Mouse (Mus musculus) MN1 (cell line): ENCODE results near the gene Cap2.

Experiments used
- DNase-seq: peaks from one replicate; pipeline ENCODE4 v3.0.0-alpha.2; 2016; ENCODE audit warnings: low spot score

Gene Cap2

DNA sequence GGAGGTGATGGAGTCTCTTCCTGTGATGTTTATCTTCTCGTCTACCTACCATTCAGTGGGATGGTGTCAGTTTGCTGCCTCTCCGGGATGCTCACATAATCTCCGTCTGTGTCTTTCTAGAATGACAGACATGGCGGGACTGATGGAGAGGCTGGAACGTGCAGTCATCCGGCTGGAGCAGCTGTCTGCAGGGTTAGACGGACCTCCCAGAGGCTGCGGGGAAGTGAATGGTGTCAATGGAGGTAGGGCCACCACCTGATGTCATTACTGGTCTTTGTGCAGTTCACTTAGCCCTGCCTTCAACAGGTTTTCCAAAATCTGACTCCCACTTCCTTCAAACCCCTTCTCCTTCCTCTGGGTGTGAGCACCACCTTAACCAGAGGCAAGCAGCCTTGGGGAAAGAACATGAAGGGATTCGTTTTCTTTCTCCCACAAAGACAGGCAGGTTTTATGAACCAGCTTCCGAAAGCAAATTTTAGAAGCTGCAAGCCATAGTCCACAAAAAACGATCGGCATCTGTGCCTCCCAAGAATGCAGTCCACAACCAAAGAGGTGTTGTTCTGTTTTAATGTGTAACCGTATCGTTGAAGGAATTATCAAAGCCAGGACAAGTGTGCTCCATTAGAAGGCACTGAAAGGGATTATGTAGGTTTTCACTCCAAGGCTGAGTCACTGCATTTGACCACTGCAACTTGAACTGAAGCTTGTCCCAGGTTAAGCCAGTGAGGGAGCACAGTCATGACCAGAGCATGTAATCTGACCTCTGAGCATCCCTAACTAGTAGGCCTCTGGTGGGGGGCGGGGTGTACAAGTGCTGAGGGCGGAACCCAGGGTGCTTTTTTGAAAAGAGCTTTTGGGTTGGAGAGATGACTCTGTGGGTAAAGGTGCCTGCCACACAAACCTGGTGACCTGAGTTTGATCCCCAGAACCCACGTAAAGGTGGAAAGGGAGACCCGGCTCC lies 23.9 kb downstream of the Cap2 start:
- DNase-seq: no peak

GRCm38 (mm10) chr13:46526645-46527044 lies 25.0 kb downstream of the Cap2 start:
- no peak for DNase-seq

GRCm38 (mm10) chr13:46527340-46527739 lies 25.7 kb downstream of the Cap2 start:
- no peak for DNase-seq

DNA sequence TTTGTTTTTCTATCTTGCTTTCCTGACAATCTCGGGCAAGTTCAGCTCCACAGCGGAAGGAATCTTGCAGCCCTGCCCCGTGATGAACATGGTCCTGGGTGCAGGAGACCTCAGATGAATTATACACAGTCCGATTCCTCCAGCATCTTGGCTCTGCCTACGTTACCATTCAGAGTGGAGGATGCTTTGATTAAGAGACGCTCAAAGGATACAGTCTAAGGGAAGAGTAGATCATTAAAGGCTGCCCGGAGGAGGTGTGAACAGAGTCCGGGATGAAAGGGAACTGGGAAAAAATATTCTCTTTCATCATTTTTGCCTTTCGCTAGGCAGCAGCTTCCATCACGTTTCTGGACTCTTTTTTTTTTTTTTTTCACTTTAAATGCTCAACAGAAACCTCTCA lies 27.4 kb downstream of the Cap2 start:
- no peak for DNase-seq

DNA sequence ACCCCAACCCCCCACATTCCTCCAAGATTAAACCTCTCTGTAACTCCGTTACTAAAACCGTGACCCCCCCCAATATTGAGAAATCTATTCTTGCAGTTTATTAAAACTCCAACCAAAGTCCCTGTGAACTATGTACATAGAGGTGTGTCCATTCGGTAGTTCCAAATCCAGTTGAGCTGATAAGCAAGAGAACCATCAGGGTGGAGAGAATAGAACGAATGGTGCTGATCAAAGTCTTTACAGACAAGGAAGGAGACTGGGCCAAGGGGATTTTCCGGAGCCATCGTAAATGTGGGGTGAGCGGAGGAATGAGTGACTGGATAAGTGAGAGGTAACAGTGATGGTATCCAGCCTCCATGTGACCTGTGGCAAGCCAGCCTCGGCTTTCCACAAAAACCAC lies 28.9 kb downstream of the Cap2 start:
- DNase-seq: no peak

DNA sequence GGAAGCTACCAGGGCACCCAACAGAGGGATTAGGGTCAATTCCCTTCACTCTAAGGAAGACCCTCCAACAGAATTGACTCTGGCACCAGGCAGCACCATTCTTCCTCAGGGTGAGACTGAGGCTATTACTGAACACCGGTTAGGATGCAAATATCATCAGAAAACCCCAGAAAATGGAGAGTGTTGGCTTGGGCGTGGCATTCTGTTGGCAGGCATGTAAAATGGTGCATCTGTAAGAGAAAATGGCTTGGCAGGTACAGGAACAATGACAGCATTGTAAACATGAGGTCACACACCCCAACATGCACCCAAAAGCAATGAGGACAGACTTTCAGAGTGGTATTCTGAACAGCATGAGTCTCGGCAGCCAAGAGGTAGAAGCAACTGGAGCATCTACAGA lies 30.0 kb downstream of the Cap2 start:
- DNase-seq: no peak

DNA sequence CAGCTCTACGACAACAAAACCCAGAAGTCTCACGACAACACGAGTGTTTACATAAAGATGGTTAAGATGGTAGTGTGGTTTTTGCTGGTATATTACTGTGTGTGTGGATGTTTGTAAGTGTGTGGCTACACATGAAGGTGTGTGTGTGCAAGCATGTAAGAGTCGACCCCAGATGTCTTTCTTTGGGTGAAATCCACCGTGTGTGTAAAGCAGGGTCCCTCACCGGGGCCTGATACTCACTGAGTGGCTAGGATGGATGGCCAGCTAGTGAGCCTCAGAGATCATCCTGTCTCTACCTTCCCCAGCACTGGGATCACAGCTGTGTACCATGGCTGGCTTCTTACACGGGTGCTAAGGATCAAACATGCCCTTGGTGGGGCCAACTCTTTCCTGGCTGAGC lies 30.6 kb downstream of the Cap2 start:
- no peak for DNase-seq

GRCm38 (mm10) chr13:46533342-46534129 lies 31.9 kb downstream of the Cap2 start:
- no peak for DNase-seq

GRCm38 (mm10) chr13:46534171-46534968 lies 32.7 kb downstream of the Cap2 start:
- DNase-seq: no peak

- DNase-seq: no peak
Measured at GRCm38 (mm10) chr13:46534969-46535785, 33.5 kb downstream of the Cap2 start.

DNA sequence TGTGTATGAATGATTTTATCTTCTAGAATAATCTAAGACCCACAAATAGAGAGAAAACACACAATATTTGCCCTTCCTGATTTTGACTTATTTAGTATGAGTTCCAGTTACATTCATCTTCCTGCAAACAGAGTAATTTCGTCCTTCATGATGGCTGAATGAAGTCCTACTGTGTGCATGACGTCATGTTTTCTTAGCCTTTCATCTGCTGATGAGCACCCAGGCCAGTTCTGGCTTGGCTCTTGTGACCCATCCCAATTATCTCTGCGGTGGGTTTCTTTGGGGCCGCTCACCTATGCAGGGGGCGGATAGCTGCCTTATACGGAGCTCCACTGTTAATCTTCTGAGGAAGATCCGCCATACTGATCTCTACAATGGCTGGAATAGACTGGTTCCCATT lies 37.6 kb downstream of the Cap2 start:
- no peak for DNase-seq

GRCm38 (mm10) chr13:46540943-46541342 lies 39.3 kb downstream of the Cap2 start:
- no peak for DNase-seq

- DNase-seq: no peak
Measured at GRCm38 (mm10) chr13:46542782-46543181, 41.1 kb downstream of the Cap2 start.

DNA sequence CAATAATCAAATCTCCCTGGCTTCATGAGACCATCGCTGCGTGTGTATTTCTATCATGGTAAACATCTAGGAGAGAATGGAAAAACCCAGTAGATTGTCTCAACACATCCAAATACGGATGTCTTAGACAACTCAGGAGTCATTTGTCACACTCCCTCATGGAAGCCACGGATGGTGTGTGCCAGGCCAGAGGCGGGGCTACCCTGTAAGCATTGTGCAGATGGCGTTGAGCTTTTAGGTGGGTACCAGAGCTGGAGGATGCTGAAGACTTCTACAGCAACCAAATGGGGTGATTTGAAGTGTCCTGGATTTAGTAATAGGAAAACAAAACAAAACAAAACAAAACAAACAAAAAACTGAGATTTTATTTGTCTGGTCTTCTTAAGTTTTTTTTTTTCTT lies 43.0 kb downstream of the Cap2 start:
- DNase-seq: no peak

DNA sequence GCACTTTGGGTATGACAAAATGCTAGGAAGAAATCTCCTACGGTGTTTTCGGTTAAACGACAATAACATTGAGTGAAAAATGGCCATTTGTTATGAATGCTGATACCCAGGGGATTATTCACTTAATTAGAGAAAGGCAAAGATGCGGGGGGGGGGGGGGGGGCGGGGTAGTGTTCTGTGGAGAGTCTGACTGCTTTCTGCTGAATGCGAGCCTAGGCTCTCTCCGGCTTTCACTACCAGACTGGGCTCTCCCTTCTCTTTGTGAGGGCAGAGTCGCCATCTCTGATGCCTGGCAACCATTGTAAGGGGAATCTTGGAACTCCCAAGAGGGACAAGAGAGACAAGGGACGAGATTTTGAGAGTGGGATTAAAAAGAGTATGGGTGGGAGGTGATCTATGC lies 43.4 kb downstream of the Cap2 start:
- no peak for DNase-seq

DNA sequence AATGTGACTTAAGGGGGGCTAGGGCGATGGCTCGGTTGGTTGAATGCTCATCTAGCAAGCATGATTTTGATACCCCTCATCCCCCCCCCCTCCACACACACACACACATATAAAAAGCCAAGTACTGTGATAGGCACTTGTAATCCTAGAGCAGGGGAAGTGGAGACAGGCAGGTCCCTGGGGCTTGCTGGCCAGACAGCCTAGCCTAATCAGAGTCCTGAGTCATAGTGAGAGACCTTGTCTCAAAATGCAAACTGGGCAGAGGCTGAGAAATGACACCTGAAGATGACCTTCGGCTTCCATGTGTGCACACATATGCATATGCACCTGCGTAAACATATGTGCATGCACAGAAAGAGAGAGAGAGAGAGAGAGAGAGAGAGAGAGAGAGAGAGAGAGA lies 45.2 kb downstream of the Cap2 start:
- DNase-seq: no peak

GRCm38 (mm10) chr13:46547253-46547652 lies 45.6 kb downstream of the Cap2 start:
- DNase-seq: no peak

DNA sequence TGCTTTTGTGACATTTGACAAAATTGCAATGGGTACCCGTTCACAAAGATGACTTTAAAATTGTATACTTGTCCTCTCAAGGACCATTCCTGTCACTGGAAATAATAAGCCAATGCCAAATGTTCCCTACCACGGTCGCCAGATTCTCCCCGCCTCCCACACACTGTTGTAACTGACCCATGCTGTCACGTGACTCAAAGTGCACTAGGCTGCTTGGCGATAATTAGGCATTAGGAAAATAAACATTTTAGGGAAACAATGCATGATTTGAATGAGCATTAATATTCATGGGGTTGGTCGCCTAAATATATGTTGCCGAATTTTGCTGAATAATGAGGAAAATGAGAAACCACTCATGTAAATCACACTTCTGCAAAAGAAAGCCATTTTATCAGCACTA lies 46.5 kb downstream of the Cap2 start:
- DNase-seq: no peak

DNA sequence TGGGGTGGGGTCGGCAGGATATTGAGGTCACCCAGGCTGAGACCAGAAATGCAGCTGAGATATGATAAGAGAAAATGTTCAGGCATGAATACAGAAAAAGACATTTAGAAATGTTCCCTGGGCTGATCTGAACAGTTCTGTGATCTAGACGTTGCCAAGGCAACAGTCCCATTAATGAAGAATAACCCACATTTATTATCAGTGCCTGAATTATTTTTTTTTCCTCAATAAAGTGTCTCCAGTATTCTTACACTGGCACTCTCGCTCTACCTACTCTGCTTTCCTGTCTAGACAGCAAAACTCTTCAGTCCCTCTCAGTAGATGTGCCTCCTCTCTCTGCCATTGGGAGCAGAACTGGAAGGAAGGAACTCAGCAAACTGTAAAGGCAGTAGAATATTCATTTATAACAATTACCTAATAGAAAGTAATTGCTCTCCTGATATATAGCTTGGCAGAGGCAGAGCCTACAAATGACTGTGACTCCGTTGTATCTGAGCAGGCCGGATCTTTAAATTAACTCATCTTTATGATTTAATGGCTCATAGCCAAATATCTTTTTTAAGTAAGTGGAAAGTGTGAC lies 47.0 kb downstream of the Cap2 start:
- no peak for DNase-seq

DNA sequence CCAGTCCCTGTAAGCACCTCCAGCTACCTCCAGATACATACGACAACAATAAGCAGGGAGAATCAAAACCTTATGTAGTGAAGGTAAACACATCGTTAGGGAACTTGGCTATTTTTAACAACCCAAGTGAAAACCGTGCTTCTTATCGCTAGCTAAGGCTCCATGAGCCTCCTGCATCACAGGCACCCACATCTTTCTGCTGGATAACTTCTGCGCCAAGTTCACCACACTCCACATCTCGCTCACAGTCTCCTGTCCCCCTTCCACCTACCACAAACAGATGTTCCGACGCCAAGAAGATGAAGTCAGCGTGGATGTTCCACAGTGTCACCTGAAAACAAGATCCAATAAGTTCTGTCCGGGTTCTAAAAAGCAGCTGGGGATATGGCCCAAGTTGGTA lies 49.0 kb downstream of the Cap2 start:
- DNase-seq: no peak

GRCm38 (mm10) chr13:46554736-46555135 lies 53.1 kb downstream of the Cap2 start:
- DNase-seq: no peak
